Mouse (Mus musculus) G1E (cell line): ENCODE results near the gene Cysrt1. TPM values are rescaled to one million over a fixed set of nuclear protein-coding genes. Genes with fewer than 3 reads are reported as not detected.

Source experiments
- ATAC-seq: 2 replicates; pipeline ENCODE4 v1.8.0; 2016; ENCODE audit warnings: mild to moderate bottlenecking; ENCODE audit not compliant: insufficient number of reproducible peaks, poor library complexity, low FRiP score, severe bottlenecking; ENCODE audit errors: extremely low read depth
- DNase-seq: peaks from one replicate; pipeline ENCODE4 v3.0.0; 2012; ENCODE audit warnings: low spot score
- H3K27me3 ChIP-seq: 2 replicates; pipeline ENCODE4 v1.6.1; 2012; ENCODE audit warnings: mild to moderate bottlenecking, low read length, inconsistent platforms; ENCODE audit not compliant: insufficient read depth
- H3K36me3 ChIP-seq: replicated peaks from 2 replicates; pipeline ENCODE3; 2012; ENCODE audit warnings: mild to moderate bottlenecking, inconsistent platforms
- H3K4me1 ChIP-seq: 2 replicates; pipeline ENCODE4 v1.6.1; 2012; ENCODE audit warnings: low read depth, low read length, inconsistent platforms, mixed read lengths; ENCODE audit not compliant: insufficient read depth
- H3K4me3 ChIP-seq: 2 replicates; pipeline ENCODE4 v1.5.1; 2012; ENCODE audit warnings: low read depth, mild to moderate bottlenecking, inconsistent platforms, low read length, moderate library complexity, mixed read lengths
- H3K9me3 ChIP-seq: replicated peaks from 2 replicates; pipeline ENCODE4 v1.6.1; 2012; ENCODE audit warnings: inconsistent platforms
- CTCF ChIP-seq: IDR thresholded peaks from 2 replicates; pipeline ENCODE4 v1.5.1; 2012; ENCODE audit warnings: low read depth, low read length, inconsistent platforms, mixed read lengths
- GATA1 ChIP-seq: IDR thresholded peaks from 2 replicates; pipeline ENCODE4 v1.6.1; 2012; ENCODE audit warnings: borderline replicate concordance, low read length, inconsistent platforms, mixed read lengths
- GATA2 ChIP-seq: IDR thresholded peaks from 2 replicates; pipeline ENCODE4 v1.6.1; 2012; ENCODE audit warnings: low read depth, low read length, inconsistent platforms, borderline replicate concordance
- POLR2AphosphoS5 ChIP-seq: IDR thresholded peaks from 2 replicates; pipeline ENCODE4 v1.6.1; 2012; ENCODE audit warnings: low read depth, low read length, inconsistent platforms; ENCODE audit not compliant: insufficient replicate concordance
- TAL1 ChIP-seq: conservative IDR thresholded peaks from 2 replicates; pipeline ENCODE4 v1.6.1; 2012; ENCODE audit warnings: low read depth, low read length, inconsistent platforms, mixed read lengths
- polyA plus RNA-seq: library from polyadenylated mRNA; stranded (reverse); fragments of >175 nt; gene quantifications from 2 replicates; pipeline ENCODE4 v1.2.3, GENCODE M21; 2012
- total RNA-seq, 2 experiments: library from RNA; stranded (forward) in 1 of 2; stranded (reverse) in 1 of 2; fragments of 200-1000 nt in 1 of 2; fragments of >200 nt in 1 of 2; fragmentation: Nextera tagmentation in 1 of 2; gene quantifications; 2 replicates each; pipeline ENCODE4 v1.2.3; 2014 to 2017

Cysrt1 gene
- total and polyA plus RNA-seq, 3 experiments: not detected

DNA sequence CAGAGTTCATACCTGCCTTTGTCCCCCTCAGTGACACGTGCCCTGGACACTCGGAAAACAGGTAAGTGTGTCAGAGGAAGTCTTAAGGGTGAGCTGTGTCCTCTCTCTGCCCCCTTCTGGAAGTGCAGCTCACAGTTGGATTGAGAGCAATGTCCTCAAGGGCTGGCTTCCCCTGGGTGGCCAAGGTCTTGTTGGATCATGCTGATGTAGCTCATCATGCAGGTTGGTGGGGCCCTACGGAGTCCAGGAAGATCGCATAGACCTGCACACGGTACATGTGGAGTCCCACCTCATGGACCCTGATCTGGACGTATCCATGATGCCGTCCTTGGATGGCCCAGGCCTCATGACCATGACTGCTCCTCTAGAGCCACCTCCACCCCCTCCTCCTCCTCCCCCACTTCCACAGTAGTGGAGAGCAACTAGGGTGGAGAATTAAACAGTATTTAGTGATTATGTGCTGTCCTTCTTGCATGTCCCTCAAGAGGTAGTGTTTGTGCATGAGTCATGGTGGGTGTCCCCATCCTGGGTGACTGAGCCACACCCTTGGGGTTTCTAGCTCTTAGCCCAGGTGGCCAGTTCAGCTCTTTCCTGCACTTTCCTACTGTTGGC is 46.6 kb upstream of the Cysrt1 start:
- peaks cover 26% of the 10 kb centered on the region for H3K4me1 ChIP-seq
- H3K36me3 ChIP-seq: peaks cover 32% of the 10 kb centered on the region
- no peak overlapping the region for H3K4me3 ChIP-seq
- TF ChIP-seq GATA2 (no peak), TAL1 (no peak), POLR2AphosphoS5 (no peak), GATA1 (no peak), CTCF (no peak)
- no peaks in the 10 kb centered on the region for H3K9me3 ChIP-seq
- no peak for ATAC-seq
- DNase-seq: no peak
- H3K27me3 ChIP-seq: peaks cover 49% of the 10 kb centered on the region

DNA sequence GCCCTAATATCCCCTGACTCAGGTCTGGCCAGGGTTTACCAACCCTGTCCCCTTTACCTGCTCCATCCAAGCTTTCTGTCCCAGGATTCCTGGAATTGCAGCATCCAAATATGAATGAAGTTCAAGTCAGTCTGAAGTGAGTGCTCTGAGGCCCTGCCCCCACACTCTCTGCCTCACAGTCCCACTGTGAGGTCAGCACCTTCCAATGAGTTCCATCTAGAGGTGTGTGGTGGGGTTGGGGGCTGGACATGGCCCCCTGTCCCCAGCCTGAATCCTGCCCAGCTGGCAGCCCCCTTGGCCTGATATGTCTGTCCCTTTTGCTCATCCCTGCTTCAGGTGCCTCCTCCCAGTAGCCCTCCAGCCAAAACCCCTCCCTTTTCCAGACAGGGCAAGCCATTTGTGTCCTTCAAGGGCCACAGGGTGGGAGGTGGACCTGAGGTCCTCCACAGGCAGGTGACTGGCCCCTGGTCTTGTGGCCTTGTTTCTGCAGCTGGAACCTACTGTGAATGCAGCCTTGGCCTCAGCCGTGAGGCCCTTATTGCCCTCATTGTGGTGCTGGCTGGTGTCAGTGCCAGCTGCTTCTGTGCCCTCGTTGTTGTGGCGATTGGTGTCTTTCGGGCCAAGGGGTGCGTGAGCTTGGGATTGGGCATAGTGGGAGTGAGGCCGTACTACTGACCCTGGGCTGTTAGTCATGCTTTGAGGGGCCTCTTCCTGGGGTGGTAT is 45.8 kb upstream of the Cysrt1 start, which contains the start of gene Tmem210:
TSS of gene Tmem210 (plus strand) at position 219 of the 723 bp plus-strand sequence.
- peaks cover 39% of the 10 kb centered on the region for H3K36me3 ChIP-seq
- H3K4me1 ChIP-seq: peaks cover 26% of the 10 kb centered on the region
- ATAC-seq: no peak
- no peak within 1 kb of the TSS for H3K4me3 ChIP-seq
- H3K27me3 ChIP-seq: peaks cover 43% of the 10 kb centered on the region
- TF ChIP-seq POLR2AphosphoS5: no peak
- TF ChIP-seq GATA1: no peak
- no peak for TF ChIP-seq GATA2
- no peak for TF ChIP-seq TAL1
- DNase-seq: no peak
- H3K9me3 ChIP-seq: no peaks in the 10 kb centered on the region

DNA sequence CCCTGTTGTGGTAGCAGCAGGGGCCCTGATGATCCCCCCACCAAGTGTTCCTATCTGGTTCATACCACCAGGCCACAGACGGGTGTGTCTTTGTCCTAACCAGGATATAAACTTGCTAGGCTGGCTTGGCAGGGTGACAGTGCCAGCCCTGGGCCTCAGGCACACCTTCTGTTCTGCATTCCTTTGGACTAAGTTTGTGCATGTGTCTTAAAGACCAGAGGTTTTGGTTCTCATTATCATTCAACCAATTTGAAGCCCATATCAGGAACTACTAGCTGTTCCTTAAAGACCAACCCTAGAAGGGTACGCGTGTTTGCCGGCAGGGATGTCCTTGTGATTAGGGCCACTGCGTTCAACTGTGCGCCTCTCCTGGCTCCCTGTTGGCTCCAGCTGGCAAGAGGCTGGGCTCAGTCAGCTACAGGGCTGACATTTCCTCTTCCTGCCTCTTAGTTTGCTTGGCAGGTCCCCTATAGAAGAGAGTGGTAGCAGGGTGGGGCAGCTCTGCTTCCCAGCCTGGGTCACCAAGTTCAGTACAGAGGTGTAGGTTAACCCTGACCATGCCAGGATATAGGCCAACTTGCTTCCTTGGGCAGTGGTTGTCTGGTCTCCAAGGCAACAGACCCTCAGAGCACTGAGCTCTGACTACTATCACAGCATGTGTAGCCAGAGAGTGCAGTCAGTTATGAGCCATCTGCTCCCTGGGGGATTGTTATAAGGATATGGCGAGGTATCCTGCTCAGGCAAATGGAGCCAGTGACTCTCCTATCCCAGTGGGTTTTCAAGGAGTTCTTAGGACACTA is 44.8 kb upstream of the Cysrt1 start:
- TF ChIP-seq CTCF (no peak), TAL1 (no peak), GATA1 (no peak), POLR2AphosphoS5 (no peak), GATA2 (no peak)
- H3K4me1 ChIP-seq: peaks cover 19% of the 10 kb centered on the region
- ATAC-seq: no peak
- H3K36me3 ChIP-seq: peaks cover 50% of the 10 kb centered on the region
- H3K9me3 ChIP-seq: no peaks in the 10 kb centered on the region
- H3K27me3 ChIP-seq: peaks cover 35% of the 10 kb centered on the region
- no peak for DNase-seq
- H3K4me3 ChIP-seq: no peak overlapping the region

- no peak for TF ChIP-seq CTCF
- no peak for TF ChIP-seq TAL1
- no peak for TF ChIP-seq GATA1
- TF ChIP-seq POLR2AphosphoS5: no peak
- TF ChIP-seq GATA2: no peak
- DNase-seq (no peak), ATAC-seq (no peak)
- no peaks in the 10 kb centered on the region for H3K9me3 ChIP-seq
- no peak overlapping the region for H3K4me3 ChIP-seq
- peaks cover 28% of the 10 kb centered on the region for H3K27me3 ChIP-seq
- H3K36me3 ChIP-seq: peaks cover 55% of the 10 kb centered on the region
- peaks cover 13% of the 10 kb centered on the region for H3K4me1 ChIP-seq
These were observed 44.1 kb upstream of the Cysrt1 start for GRCm38 (mm10) chr2:25286314-25286713.

GRCm38 (mm10) chr2:25285551-25285950 is 43.3 kb upstream of the Cysrt1 start:
- Histone ChIP-seq H3K36me3 (peaks cover 62% of the 10 kb centered on the region), H3K4me1 (peaks cover 13% of the 10 kb centered on the region), H3K9me3 (no peaks in the 10 kb centered on the region), H3K4me3 (no peak overlapping the region), H3K27me3 (peaks cover 21% of the 10 kb centered on the region)
- TF ChIP-seq CTCF: no peak
- no peak for TF ChIP-seq TAL1
- no peak for TF ChIP-seq GATA1
- TF ChIP-seq POLR2AphosphoS5: no peak
- TF ChIP-seq GATA2: no peak
- no peak for DNase-seq
- no peak for ATAC-seq
